Mouse (Mus musculus): ENCODE measurements around the gene Slc25a54.

DNA sequence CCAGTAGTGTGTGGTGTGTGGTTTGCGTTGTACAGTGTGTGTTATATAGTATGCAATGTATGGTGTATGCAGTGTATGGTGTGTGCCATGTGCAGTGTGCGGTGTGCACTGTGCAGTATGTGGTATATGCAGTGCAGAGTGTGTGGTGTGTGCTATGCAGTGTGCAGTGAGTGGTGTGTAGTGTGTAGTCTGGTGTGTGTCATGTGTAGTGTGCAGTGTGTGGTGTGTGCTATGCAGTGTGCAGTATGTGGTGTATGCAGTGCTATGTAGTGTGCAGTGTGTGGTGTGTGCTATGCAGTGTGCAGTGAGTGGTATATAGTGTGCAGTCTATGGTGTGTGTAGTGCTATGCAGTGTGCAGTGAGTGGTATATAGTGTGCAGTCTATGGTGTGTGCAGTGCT lies 4.1 kb downstream of the Slc25a54 start:
- TF ChIP-seq CTCF (IDR thresholded peaks at IDR 0.05; ENCODE audit: insufficient read depth, low read length) (no peak), POLR2A (IDR thresholded peaks at IDR 0.05; ENCODE audit: borderline replicate concordance, extremely low read depth, low read depth, low read length) (no peak)

Data from lung, adult 2 months (tissue).